Mouse (Mus musculus): ENCODE measurements around the gene Col18a1. TPM values are rescaled to one million over a fixed set of nuclear protein-coding genes. Genes with fewer than 3 reads are reported as not detected.

Col18a1 gene
- polyA plus RNA-seq, 1 experiment from 2014 or later = 33.2 TPM

DNA sequence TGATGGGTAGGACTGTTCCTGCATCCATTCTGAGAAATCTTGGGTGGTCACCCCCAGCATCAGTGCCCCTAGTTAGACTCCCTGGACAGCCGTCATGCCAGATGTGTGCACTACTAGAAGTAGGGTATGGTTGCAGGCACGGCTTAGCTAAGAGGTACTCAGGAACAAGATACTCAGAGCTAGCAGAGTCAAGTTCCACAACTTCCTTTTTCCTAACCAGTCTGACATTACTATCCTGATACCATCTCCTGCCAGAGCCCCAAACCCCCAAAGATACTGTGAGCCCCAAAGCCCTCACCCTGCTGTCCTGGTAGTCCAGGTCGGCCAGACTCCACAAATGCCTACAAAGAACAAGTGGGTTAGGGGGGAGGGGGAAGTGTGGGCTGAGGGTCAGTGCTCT lies 102.1 kb downstream of the Col18a1 start:
- no peak overlapping the region for H3K4me3 ChIP-seq (ENCODE audit: low read depth, low read length)
- no peak for ATAC-seq
- 82% methylated on average over 3 of the region's 3 CpGs for WGBS
- TF ChIP-seq CTCF (IDR thresholded peaks at IDR 0.05) = no peak
- no peak for TF ChIP-seq EP300 (IDR thresholded peaks at IDR 0.05)
- no peaks in the 10 kb centered on the region for H3K36me3 ChIP-seq (ENCODE audit: insufficient read depth, low read length)
- H3K9ac ChIP-seq (replicated peaks; ENCODE audit: low read depth) = no peak overlapping the region
- H3K4me2 ChIP-seq (replicated peaks; ENCODE audit: low read depth, low read length) = no peak overlapping the region
- no peak overlapping the region for H3K27ac ChIP-seq (ENCODE audit: low read length)
- no peaks in the 10 kb centered on the region for H3K9me3 ChIP-seq (ENCODE audit: low read length)
- no peaks in the 10 kb centered on the region for H3K4me1 ChIP-seq (ENCODE audit: insufficient read depth, low read depth, low read length)
- no peaks in the 10 kb centered on the region for H3K27me3 ChIP-seq (replicated peaks; ENCODE audit: insufficient read depth, low read length)
- no peak for DNase-seq (ENCODE audit: low spot score)

DNA sequence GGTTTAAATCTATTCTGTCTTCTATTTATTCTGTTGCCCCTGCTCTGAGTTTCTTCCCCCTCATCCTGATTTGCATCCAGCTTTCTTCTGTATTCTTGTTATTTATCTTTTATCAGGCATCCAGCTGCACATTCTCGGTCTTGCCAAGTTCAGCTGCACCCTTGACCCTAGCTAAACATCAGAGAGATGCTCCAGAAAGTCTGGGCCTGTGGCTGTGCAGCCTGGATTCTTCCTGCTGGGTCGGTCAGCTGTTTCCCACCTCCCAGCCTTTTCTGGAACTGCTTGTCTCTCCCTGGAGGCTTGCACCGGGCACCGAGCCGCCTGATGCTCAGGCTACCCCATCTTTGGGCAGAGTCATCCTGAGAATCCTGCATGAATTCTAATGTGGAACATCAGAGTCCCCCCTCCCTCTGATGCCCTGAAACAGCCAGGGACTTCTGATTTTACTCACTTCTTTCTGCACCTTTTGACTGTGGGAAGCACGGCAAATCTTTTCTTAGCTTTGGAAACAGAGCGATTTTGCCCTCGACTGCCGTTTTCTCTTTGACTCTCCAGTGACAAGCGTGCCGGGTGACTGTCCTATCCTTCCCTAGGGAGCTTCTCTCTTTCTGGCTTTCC lies 103.8 kb downstream of the Col18a1 start:
- Histone ChIP-seq H3K9ac (replicated peaks; ENCODE audit: low read depth) (no peak overlapping the region), H3K27ac (ENCODE audit: low read length) (no peak overlapping the region), H3K4me2 (replicated peaks; ENCODE audit: low read depth, low read length) (no peak overlapping the region), H3K4me3 (ENCODE audit: low read depth, low read length) (no peak overlapping the region), H3K27me3 (replicated peaks; ENCODE audit: insufficient read depth, low read length) (no peaks in the 10 kb centered on the region), H3K9me3 (ENCODE audit: low read length) (no peaks in the 10 kb centered on the region), H3K4me1 (ENCODE audit: insufficient read depth, low read depth, low read length) (no peaks in the 10 kb centered on the region), H3K36me3 (ENCODE audit: insufficient read depth, low read length) (no peaks in the 10 kb centered on the region; the same call in 1 of the 2 replicates)
- no peak for TF ChIP-seq EP300 (IDR thresholded peaks at IDR 0.05)
- TF ChIP-seq CTCF (IDR thresholded peaks at IDR 0.05) = no peak
- DNase-seq (ENCODE audit: low spot score) = no peak
- ATAC-seq = peak; percentile 40; the same call in 1 of the 2 replicates
- WGBS = 69% methylated on average over 11 of the region's 11 CpGs

DNA sequence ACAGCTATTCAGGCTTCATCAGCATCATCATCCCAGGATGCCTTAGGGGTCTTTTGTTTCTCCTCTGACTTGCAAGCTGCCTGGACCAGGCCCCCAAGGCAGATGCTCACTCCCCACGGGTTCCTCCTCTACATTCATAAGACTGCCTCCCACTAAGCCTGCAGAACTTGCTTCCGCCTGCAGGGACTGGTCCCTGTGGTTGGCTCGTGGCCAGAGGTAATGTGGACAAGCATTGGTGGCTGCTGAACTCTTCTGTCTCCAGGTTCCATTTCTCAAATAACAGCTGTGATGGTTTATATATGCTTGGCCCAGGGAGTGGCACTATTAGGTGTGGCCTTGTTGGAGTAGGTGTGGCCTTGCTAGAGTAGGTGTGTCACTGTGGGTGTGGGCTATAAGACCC lies 104.9 kb downstream of the Col18a1 start:
- Histone ChIP-seq H3K4me1 (ENCODE audit: insufficient read depth, low read depth, low read length) (no peaks in the 10 kb centered on the region), H3K9ac (replicated peaks; ENCODE audit: low read depth) (no peak overlapping the region), H3K4me2 (replicated peaks; ENCODE audit: low read depth, low read length) (no peak overlapping the region), H3K27ac (ENCODE audit: low read length) (no peak overlapping the region), H3K27me3 (replicated peaks; ENCODE audit: insufficient read depth, low read length) (no peaks in the 10 kb centered on the region), H3K4me3 (ENCODE audit: low read depth, low read length) (no peak overlapping the region), H3K36me3 (ENCODE audit: insufficient read depth, low read length) (no peaks in the 10 kb centered on the region; the same call in 1 of the 2 replicates), H3K9me3 (ENCODE audit: low read length) (no peaks in the 10 kb centered on the region)
- TF ChIP-seq CTCF (IDR thresholded peaks at IDR 0.05) = no peak; the same call in 1 of the 2 replicates
- no peak for TF ChIP-seq EP300 (IDR thresholded peaks at IDR 0.05)
- ATAC-seq (no peak), DNase-seq (ENCODE audit: low spot score) (no peak)
- 61% methylated on average over 3 of the region's 3 CpGs for WGBS

DNA sequence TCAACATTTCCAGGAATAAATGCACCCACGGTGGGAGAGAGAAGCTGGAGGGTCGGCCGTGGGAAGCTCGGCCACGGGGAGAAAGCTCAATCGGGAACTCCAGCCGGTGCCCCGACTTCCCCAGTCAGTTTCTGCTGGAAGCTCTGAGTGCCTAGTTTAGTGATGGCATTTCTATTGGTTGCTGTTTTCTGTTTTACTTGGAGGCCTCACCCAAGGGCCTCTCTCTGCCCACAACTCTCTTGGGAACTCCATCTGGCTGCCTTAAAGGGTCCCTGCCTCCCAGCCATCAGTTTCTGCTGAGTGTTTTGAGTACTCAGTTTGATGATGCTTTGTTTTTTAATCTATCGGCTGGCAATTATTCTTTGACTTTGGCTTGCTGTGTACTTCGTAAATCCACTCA lies 109.6 kb downstream of the Col18a1 start:
- Histone ChIP-seq H3K4me3 (ENCODE audit: low read depth, low read length) (no peak overlapping the region), H3K9ac (replicated peaks; ENCODE audit: low read depth) (no peak overlapping the region), H3K27ac (ENCODE audit: low read length) (no peak overlapping the region), H3K4me1 (ENCODE audit: insufficient read depth, low read depth, low read length) (no peaks in the 10 kb centered on the region), H3K4me2 (replicated peaks; ENCODE audit: low read depth, low read length) (no peak overlapping the region), H3K36me3 (ENCODE audit: insufficient read depth, low read length) (no peaks in the 10 kb centered on the region; the same call in 1 of the 2 replicates), H3K9me3 (ENCODE audit: low read length) (no peaks in the 10 kb centered on the region), H3K27me3 (replicated peaks; ENCODE audit: insufficient read depth, low read length) (no peaks in the 10 kb centered on the region)
- 70% methylated on average over 10 of the region's 10 CpGs for WGBS
- TF ChIP-seq CTCF (IDR thresholded peaks at IDR 0.05) = no peak
- TF ChIP-seq EP300 (IDR thresholded peaks at IDR 0.05) = no peak
- ATAC-seq = no peak
- no peak for DNase-seq (ENCODE audit: low spot score)

DNA sequence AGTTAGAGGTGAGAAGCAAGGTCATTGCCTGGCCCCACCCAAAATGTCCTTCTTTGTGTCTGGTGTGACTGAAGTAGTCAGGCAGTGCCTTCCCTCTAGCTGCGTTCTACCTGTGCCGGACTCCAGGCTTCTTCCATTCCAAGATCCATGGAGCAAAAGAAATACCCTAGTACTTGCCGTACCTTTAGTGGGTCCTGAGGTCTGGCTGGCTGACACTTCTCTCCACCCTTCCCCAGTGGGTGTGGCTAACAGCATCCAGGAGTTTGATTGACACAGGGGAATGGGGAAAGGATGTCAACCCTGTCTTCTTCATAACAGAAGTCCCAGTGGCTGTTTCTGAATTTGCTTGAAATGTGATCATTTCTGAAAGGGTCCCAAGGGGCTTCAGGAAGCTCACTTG lies 117.7 kb downstream of the Col18a1 start:
- Histone ChIP-seq H3K4me1 (ENCODE audit: insufficient read depth, low read depth, low read length) (no peaks in the 10 kb centered on the region), H3K4me3 (ENCODE audit: low read depth, low read length) (no peak overlapping the region), H3K9ac (replicated peaks; ENCODE audit: low read depth) (no peak overlapping the region), H3K36me3 (ENCODE audit: insufficient read depth, low read length) (no peaks in the 10 kb centered on the region; the same call in 1 of the 2 replicates), H3K4me2 (replicated peaks; ENCODE audit: low read depth, low read length) (no peak overlapping the region), H3K27ac (ENCODE audit: low read length) (no peak overlapping the region), H3K9me3 (ENCODE audit: low read length) (no peaks in the 10 kb centered on the region), H3K27me3 (replicated peaks; ENCODE audit: insufficient read depth, low read length) (no peaks in the 10 kb centered on the region)
- 94% methylated on average over 3 of the region's 3 CpGs for WGBS
- TF ChIP-seq CTCF (IDR thresholded peaks at IDR 0.05) = no peak
- TF ChIP-seq EP300 (IDR thresholded peaks at IDR 0.05) = no peak
- ATAC-seq (no peak), DNase-seq (ENCODE audit: low spot score) (no peak)

DNA sequence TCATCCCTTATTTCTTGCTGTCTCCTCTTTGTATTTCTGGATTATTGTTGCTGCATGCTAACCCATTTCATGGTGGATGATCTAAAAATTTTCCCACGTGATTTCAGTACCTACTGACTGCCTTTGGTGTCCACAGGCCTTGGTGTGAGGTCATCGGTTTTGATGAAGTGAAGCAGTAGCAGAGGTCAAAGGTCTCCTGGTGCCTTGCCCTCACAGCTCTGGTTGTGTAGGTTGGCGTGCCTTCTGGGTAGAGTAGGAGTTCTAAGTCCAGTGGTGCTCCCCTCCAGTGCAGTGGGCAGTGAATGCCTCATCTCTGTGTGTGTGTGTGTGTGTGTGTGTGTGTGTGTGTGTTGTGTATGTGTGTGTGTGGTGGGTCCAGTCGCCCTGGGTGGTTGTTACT lies 118.2 kb downstream of the Col18a1 start:
- Histone ChIP-seq H3K36me3 (ENCODE audit: insufficient read depth, low read length) (no peaks in the 10 kb centered on the region; the same call in 1 of the 2 replicates), H3K9me3 (ENCODE audit: low read length) (no peaks in the 10 kb centered on the region), H3K9ac (replicated peaks; ENCODE audit: low read depth) (no peak overlapping the region), H3K4me2 (replicated peaks; ENCODE audit: low read depth, low read length) (no peak overlapping the region), H3K4me1 (ENCODE audit: insufficient read depth, low read depth, low read length) (no peaks in the 10 kb centered on the region), H3K27me3 (replicated peaks; ENCODE audit: insufficient read depth, low read length) (no peaks in the 10 kb centered on the region), H3K27ac (ENCODE audit: low read length) (no peak overlapping the region), H3K4me3 (ENCODE audit: low read depth, low read length) (no peak overlapping the region)
- DNase-seq (ENCODE audit: low spot score) (no peak), ATAC-seq (no peak)
- no peak for TF ChIP-seq EP300 (IDR thresholded peaks at IDR 0.05)
- TF ChIP-seq CTCF (IDR thresholded peaks at IDR 0.05) = no peak
- WGBS = 69% methylated on average over 4 of the region's 4 CpGs

Measured in lung, postnatal 0 days (tissue).